Mouse (Mus musculus): ENCODE measurements around the gene Nptx2.

The Nptx2 gene

GRCm38 (mm10) chr5:144565739-144566138 lies 20.0 kb downstream of the Nptx2 start:
- no peak for DNase-seq (ENCODE audit: inconsistent ontology term)

DNA sequence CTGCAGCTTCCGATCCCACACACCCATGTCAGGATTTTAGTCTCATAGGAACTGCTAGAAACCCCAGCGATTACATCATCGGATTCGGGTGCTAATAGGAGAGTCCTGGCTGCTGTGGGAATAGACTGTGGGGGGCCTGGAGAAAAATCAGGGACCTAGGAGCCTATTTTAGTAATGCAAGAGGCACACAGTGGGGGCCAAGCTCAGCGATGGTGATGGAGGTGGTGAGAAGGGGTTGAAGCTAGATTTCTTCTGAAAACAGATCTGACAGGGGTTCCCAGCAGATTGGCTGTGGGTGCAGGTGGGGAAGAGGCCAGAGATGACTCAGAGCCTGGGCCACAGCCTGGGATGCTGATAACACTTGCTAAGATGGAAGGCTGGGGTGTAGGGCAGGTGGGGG lies 39.4 kb downstream of the Nptx2 start:
- no peak for DNase-seq (ENCODE audit: inconsistent ontology term)

DNA sequence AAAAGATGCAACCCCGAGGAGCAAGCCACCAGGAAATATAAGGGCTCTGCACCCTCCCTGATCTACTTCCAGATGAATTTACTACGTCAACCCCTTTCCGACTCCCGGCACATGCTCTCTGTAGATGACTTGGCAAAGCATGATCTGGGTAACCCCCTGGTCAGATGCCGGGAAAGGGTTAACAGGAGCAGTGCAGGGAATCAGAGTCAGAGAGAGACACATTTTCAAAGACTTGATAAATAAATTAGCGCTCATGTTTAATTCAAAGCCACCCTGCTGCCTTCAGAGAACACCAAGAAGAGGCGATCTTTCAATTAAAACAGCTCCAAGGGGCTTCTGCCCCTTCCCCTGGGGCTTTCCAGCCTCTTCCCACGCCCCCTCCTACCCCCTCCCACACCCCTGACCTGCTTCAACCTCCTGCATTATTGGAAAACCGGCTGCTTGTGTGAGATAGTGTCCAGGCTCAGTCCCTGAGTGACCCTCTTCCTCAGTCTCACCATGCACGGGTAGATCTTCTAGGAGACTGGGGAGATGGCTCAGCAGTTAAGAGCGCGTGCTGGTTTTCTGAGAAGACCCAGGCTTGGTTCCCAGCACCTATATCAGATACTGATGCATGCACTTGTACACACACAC lies 45.7 kb downstream of the Nptx2 start:
- DNase-seq (ENCODE audit: inconsistent ontology term): no peak

DNA sequence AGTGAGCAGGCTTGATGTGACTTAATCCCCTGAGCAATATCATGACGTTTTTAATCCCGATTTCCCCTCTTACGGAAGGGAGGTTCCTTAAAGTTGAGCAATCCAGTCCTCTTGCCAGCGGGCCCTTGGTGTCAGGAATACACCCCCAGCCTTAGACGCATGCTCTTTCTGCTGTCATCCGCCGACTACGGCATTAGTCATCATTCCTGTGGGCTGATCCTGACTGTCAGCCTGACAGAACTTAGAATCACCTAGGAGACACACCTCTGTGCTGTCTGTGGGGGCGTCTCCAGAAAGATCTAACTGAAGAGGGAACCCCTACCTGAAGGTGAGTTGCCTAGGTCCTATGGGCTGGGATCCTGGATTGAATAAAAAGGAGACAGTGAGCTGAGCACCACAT lies 49.1 kb downstream of the Nptx2 start:
- no peak for DNase-seq (ENCODE audit: inconsistent ontology term)

All from Muller cell, postnatal 12 days (primary cell).